Mouse (Mus musculus) cortical plate, adult 2 months (tissue): Measurements from ENCODE around the gene Gfy. TPM values are rescaled to one million over a fixed set of nuclear protein-coding genes. Genes with fewer than 3 reads are reported as not detected.

Source experiments
- H3K27ac ChIP-seq: fragments of 200-500 bp; 2 replicates; pipeline ENCODE4 v1.5.1; 2012; ENCODE audit warnings: low read length, control low read depth, inconsistent platforms; ENCODE audit not compliant: insufficient read depth
- H3K4me1 ChIP-seq: fragments of 200-500 bp; 2 replicates; pipeline ENCODE4 v1.6.1; 2011; ENCODE audit warnings: low read length; ENCODE audit not compliant: control insufficient read depth, insufficient read depth
- H3K4me3 ChIP-seq: fragments of 200-500 bp; 2 replicates; pipeline ENCODE4 v1.5.1; 2011; ENCODE audit warnings: mild to moderate bottlenecking, low read length, control low read depth; ENCODE audit not compliant: insufficient read depth
- CTCF ChIP-seq: fragments of 200-500 bp; IDR thresholded peaks from 2 replicates; pipeline ENCODE4 v1.5.1; 2011; ENCODE audit warnings: mild to moderate bottlenecking, control low read depth, low read length; ENCODE audit not compliant: insufficient read depth; ENCODE audit errors: extremely low read depth
- POLR2A ChIP-seq: fragments of 200-500 bp; IDR thresholded peaks from 2 replicates; pipeline ENCODE4 v1.6.1; 2011; ENCODE audit warnings: mild to moderate bottlenecking, low read length, control low read depth; ENCODE audit not compliant: insufficient read depth; ENCODE audit errors: extremely low read depth
- polyA plus RNA-seq: library from polyadenylated mRNA; depleted of rRNA; stranded (reverse); fragments of >200 nt; gene quantifications from 2 replicates; pipeline ENCODE4 v1.2.3, GENCODE M21; 2012

Gfy gene
- polyA plus RNA-seq, 1 experiment = 0.38 TPM

DNA sequence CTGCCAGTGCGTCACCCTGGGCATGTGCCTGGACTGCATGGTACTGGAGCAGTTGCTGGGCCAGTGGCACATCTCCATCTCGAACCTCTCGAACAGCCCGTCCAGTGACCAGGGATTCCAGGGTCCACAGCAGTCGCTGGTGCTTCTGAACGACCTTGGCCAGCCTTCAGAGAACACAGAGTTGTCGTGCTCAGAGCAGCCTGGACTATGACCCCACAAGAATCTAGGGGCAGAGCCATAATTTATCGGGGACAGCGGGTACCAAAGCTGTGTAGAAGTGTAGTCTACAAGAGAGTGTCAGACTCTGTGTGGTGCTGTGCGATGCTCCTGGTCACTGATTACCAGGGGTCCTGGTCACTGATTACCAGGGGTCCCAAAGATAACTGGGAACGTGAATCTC lies 31.5 kb downstream of the Gfy start:
- H3K4me1 ChIP-seq = peaks cover 2% of the 10 kb centered on the region; the same call in 1 of the 2 replicates
- no peak overlapping the region for H3K27ac ChIP-seq
- H3K4me3 ChIP-seq = no peak overlapping the region
- no peak for TF ChIP-seq POLR2A
- TF ChIP-seq CTCF = no peak

DNA sequence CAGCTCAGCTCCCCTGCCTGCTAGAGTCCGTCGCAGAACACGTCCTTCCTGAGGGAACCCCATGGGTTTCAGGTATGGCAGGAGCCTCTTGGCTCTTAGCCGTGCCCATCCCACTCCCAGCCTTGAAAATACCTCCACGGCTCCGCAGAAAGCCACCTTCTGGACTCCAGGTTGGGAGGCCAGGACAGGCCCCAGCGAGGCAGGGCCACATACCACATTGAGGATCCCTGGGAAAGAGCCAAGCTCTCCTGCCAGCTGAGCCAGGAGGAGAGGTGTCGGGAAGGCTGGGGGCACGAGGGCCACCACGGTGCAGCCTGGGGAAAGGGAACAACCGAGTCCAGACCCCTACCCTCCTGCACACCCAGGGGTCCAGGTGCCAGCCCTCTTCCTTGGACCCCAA lies 32.1 kb downstream of the Gfy start:
- TF ChIP-seq CTCF (no peak), POLR2A (no peak)
- no peak overlapping the region for H3K27ac ChIP-seq
- H3K4me1 ChIP-seq = peaks cover 2% of the 10 kb centered on the region; the same call in 1 of the 2 replicates
- no peak overlapping the region for H3K4me3 ChIP-seq

DNA sequence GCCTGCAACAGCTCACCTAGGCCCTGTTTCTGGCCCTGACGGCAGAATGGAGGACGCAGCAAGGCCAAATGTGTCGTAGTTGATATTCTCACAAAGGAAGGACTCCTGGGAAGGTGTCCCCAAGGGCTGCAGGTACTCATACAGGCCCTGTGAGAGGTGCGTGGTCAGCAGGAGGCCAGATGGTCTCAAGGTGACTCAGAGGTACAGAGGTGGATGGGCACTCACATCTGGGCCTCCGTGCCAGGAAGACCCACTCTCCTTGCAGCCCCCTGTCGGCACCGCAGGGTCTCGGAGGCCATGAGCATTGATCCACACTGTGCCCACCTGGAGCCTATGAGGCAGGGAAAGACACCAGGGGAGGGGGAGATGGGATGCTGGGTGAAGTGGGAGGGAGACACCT lies 33.9 kb downstream of the Gfy start:
- TF ChIP-seq POLR2A = no peak
- no peak for TF ChIP-seq CTCF
- Histone ChIP-seq H3K27ac (no peak overlapping the region), H3K4me3 (no peak overlapping the region), H3K4me1 (no peaks in the 10 kb centered on the region)

DNA sequence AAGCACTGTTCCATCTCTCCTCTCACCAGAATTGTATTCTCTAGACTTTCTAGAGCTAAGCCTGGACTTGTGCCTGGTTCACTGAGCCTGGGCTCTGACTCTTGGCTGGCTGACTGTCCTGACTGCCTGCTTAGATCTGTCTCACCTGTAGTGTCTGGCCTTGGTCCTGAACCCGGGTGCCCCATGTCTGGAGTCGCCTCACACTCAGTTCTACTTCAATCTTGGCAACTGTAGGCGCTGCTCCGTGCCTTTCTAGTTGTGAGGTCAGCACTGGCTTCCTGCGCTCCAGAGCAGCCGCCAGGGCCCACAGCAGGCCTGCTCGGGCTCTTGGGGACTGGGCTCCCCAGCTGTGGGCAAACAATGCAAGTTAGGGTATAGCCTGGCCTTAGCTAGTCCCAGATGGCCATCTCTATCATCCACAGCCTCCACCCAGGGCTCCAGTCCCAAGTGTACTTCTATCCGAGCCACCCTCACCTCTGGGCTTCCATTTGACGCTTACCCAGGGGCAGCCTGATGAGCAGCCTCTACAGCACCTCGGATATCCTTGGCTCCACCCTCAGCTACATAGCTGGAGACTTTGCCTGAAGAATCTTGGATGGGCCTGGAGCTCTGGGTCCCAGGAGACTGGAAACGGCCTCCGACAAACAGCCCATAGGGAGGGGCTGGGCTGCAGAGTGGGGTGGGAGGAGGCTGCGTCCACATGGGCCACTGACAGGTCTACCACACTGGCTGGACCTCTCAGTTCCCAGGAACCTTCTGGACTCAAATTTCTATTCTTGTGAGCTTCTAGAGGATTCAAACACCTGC lies 34.8 kb downstream of the Gfy start:
- TF ChIP-seq POLR2A (no peak), CTCF (no peak)
- Histone ChIP-seq H3K4me3 (no peak overlapping the region), H3K27ac (no peak overlapping the region), H3K4me1 (no peaks in the 10 kb centered on the region)

DNA sequence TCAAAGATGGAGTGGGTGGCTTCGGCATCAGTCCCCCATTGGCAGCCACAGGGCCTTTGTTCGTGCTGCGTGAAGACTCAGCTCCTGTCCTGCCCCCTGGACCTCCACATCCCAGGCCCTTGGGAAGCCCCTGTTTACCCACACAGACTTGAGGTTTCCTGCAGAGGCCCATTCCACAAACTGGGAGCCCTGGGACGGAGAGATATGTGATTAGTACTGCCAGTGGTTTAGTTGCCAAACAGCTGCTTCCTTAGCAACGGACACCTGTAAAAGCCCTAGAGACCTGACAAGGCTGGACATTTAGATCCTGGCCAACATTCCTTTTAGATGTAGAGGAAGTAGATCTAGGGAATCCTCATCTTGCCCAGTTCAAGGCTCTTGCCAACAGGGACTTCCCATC lies 37.5 kb downstream of the Gfy start:
- Histone ChIP-seq H3K4me3 (no peak overlapping the region), H3K4me1 (no peaks in the 10 kb centered on the region), H3K27ac (no peak overlapping the region)
- no peak for TF ChIP-seq CTCF
- no peak for TF ChIP-seq POLR2A

DNA sequence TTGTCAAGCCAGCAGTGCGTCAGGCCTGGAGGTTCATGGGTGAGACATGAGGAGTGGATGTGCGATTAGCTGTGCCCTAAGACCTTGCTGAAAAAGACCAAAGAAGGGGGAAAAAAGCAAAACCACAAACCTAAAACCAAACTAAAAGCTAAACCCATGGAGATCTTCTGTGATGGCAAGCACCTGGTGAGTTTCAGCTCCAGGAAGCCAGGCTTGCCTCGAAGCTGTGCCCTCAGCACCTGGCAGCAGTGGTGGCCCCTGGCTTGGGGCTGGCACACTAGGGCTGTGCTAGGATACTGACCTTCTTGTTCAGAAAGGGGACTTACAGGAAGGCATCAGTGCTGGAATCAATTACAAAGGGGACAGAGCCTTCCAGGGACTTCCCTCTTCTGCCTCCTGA lies 38.0 kb downstream of the Gfy start:
- no peak for TF ChIP-seq CTCF
- TF ChIP-seq POLR2A = no peak
- no peak overlapping the region for H3K27ac ChIP-seq
- H3K4me1 ChIP-seq = no peaks in the 10 kb centered on the region
- H3K4me3 ChIP-seq = no peak overlapping the region

- Histone ChIP-seq H3K4me3 (no peak overlapping the region), H3K27ac (no peak overlapping the region), H3K4me1 (no peaks in the 10 kb centered on the region)
- TF ChIP-seq CTCF (no peak), POLR2A (no peak)
Measured at GRCm38 (mm10) chr7:45139904-45140723, 39.3 kb downstream of the Gfy start.

DNA sequence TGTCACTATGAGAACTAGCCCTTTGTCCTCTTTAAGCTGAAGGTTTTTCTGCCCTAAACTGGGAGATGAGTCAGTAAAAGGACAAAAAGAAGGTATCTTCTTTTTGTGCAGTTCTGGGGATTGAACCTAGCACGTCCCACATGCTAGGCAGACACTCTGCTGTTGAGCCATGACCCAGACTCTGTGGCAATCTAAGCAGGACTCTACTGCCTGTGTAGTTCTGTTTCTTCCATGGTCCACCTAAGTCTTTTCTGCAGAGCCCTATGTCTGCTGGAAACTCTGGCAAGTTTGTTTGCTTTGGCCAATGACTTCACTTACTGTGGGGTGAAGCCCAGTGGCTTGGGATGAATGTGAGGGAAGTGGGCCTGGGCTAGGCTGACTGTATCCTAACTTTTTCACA lies 41.0 kb downstream of the Gfy start:
- H3K4me1 ChIP-seq = no peaks in the 10 kb centered on the region
- no peak overlapping the region for H3K4me3 ChIP-seq
- TF ChIP-seq CTCF (no peak), POLR2A (no peak)
- no peak overlapping the region for H3K27ac ChIP-seq

- no peaks in the 10 kb centered on the region for H3K4me1 ChIP-seq
- no peak overlapping the region for H3K4me3 ChIP-seq
- TF ChIP-seq POLR2A (no peak), CTCF (no peak)
- no peak overlapping the region for H3K27ac ChIP-seq
Measured at GRCm38 (mm10) chr7:45137171-45138006, 42.0 kb downstream of the Gfy start.
